Mouse (Mus musculus): ENCODE results near the gene Nucb1.

The Nucb1 gene

GRCm38 (mm10) chr7:45456721-45457203, 53.4 kb downstream of the Nucb1 start:
- ChIA-PET CTCF (interaction anchor here (0.6 to 1.5 kb wide), 20 partner anchors 9 to 261 kb away, joined by 3 to 13 read pairs (median 4); partner anchors contain the start of genes Gys1 (in 2 of the 4), Ruvbl2 (in 2 of the 4) and Sphk2 (in 1 of the 4)), POLR2A (interaction anchor here (0.5 to 4.7 kb wide), 139 partner anchors 8 to 1103 kb away, joined by 3 to 102 read pairs (median 4); partner anchors contain the start of genes Bax (in 3 of the 4), Gys1 (in 3 of the 4), Ntf5 (in 3 of the 4) and Ruvbl2 (in 3 of the 4))

DNA sequence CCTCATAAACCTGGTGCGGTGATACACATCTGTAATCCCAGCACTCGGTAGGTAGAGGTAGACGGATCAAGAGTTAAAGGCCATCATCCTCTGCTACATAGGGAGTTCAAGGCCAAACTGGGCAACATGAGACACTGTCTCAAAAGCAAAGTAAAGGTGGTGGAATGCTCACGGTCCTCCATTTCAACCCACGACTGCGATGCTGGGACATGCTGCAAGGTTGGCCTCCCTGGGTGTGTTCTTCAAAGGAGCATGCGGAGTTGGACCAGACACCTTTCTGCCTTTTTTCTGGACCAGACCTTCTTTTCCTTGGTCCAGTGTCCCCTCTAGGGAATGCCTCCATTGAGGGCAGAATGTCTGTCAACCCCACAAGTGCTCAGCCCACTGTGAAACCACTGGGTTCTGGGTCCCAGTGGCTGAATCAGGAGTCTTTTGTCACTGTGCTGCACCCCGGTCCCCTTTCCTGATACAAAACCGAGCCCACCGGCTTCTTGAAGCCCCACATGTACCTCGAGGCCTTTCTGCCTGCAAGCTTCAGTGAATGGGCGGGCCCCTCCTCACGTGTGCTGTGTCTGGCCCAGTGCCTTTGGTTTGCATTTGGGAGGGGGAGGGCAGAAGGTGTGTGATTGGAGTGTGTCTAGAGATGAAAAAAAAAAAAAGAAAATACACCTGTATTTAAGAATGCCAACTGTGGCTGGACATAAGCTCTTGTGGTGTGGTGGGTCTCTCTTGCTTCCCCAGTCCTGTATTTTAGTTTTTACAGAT, 54.1 kb downstream of the Nucb1 start:
- CTCF ChIA-PET = interaction anchor here (0.6 to 1.5 kb wide), 23 partner anchors 8 to 262 kb away, joined by 3 to 13 read pairs (median 4); partner anchors contain the start of genes Gys1 (in 2 of the 4), Ruvbl2 (in 2 of the 4) and Sphk2 (in 1 of the 4)
- POLR2A ChIA-PET = interaction anchor here (0.5 to 4.7 kb wide), 142 partner anchors 7 to 1102 kb away, joined by 3 to 102 read pairs (median 4); partner anchors contain the start of genes Bax (in 3 of the 4), Gys1 (in 3 of the 4), Ntf5 (in 3 of the 4) and Ruvbl2 (in 3 of the 4)

DNA sequence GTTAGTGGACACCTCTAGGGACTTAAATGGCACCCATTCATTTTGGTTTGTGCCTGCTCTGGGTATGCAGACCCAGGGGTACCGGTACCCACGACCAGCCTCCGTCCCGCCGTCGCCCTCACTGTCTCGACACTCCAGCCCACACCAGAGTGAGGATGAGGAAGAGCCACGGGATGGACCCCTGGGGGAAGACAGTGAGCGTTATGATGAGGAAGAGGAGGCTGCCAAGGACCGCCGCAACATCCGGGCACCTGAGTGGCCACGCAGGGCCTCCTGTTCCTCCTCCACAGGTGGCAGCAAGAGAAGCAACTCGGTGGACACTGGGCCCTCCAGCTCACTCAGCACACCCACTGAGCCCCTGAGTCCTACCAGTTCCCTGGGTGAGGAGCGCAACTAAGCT, 55.2 kb downstream of the Nucb1 start:
- ChIA-PET POLR2A (interaction anchor here (0.5 to 4.6 kb wide), 23 partner anchors 10 to 134 kb away, joined by 3 to 63 read pairs (median 7); partner anchors contain the start of genes Bax (in 3 of the 4), Ruvbl2 (in 2 of the 4), Gys1 (in 1 of the 4) and Kcna7 (in 1 of the 4)), CTCF (interaction anchor here in 1 of 4 experiments (1.1 kb wide), 1 partner anchor 174 kb away, joined by 3 read pairs; no protein-coding TSS in a partner anchor)

GRCm38 (mm10) chr7:45451344-45451982, 58.7 kb downstream of the Nucb1 start:
- ChIA-PET POLR2A (interaction anchor here in 3 of 4 experiments (0.7 to 5.7 kb wide), 15 partner anchors 7 to 267 kb away, joined by 3 to 102 read pairs (median 4); partner anchors contain the start of genes Bax (in 2 of the 3), Ftl1 (in 2 of the 3), Kcna7 (in 1 of the 3) and Plekha4 (in 1 of the 3)), CTCF (interaction anchor here in 3 of 4 experiments (0.7 to 1.4 kb wide), 7 partner anchors 9 to 269 kb away, joined by 3 to 5 read pairs (median 3); partner anchors contain the start of genes Fam83e (in 1 of the 3) and Gys1 (in 1 of the 3))

DNA sequence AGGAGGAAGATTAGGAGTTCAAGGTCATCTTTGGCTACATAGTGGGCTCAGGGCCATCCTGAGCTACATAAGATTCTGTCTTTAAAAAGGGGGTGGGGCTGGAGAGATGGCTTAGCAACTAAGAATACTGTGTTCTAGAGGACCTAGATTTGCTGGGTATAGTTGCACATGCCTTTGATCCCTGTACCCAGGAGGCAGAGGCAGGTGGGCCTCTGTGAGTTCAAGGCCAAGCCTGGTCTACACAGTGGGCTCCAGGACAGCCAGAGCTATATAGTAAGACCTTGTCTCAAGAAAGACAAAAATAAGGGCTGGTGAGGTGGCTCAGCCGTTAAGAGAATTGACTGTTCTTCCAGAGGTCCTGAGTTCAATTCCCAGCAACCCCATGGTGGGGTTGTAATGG, 60.2 kb downstream of the Nucb1 start:
- POLR2A ChIA-PET = interaction anchor here (0.5 to 5.7 kb wide), 27 partner anchors 8 to 248 kb away, joined by 3 to 102 read pairs (median 5); partner anchors contain the start of genes Ftl1 (in 4 of the 4), Bax (in 2 of the 4), Gys1 (in 2 of the 4) and Ruvbl2 (in 2 of the 4)
- CTCF ChIA-PET = interaction anchor here in 3 of 4 experiments (0.6 to 3.9 kb wide), 13 partner anchors 11 to 233 kb away, joined by 3 to 44 read pairs (median 6); partner anchors contain the start of genes Gys1 (in 2 of the 3), Ruvbl2 (in 2 of the 3), Bax (in 1 of the 3) and Kcna7 (in 1 of the 3)

- ChIA-PET POLR2A (interaction anchor here (0.5 to 5.7 kb wide), 84 partner anchors 7 to 1627 kb away, joined by 3 to 102 read pairs (median 4); partner anchors contain the start of genes Ftl1 (in 4 of the 4), Bax (in 3 of the 4), Gys1 (in 3 of the 4) and Kcna7 (in 3 of the 4)), CTCF (interaction anchor here (0.6 to 3.9 kb wide), 71 partner anchors 9 to 353 kb away, joined by 3 to 44 read pairs (median 4); partner anchors contain the start of genes Gys1 (in 4 of the 4), Kcna7 (in 4 of the 4), Ruvbl2 (in 4 of the 4) and Ntf5 (in 2 of the 4))
Measured at GRCm38 (mm10) chr7:45447325-45447990, 62.7 kb downstream of the Nucb1 start.

GRCm38 (mm10) chr7:45446589-45446988, 63.6 kb downstream of the Nucb1 start:
- POLR2A ChIA-PET = interaction anchor here (0.5 to 5.7 kb wide), 16 partner anchors 10 to 273 kb away, joined by 3 to 102 read pairs (median 20); partner anchors contain the start of genes Bax (in 3 of the 4), Ftl1 (in 2 of the 4), Gys1 (in 2 of the 4) and Ruvbl2 (in 2 of the 4)
- CTCF ChIA-PET = interaction anchor here (0.6 to 3.9 kb wide), 22 partner anchors 9 to 181 kb away, joined by 3 to 44 read pairs (median 6); partner anchors contain the start of genes Kcna7 (in 3 of the 4), Ruvbl2 (in 3 of the 4), Gys1 (in 2 of the 4) and Bax (in 1 of the 4)

DNA sequence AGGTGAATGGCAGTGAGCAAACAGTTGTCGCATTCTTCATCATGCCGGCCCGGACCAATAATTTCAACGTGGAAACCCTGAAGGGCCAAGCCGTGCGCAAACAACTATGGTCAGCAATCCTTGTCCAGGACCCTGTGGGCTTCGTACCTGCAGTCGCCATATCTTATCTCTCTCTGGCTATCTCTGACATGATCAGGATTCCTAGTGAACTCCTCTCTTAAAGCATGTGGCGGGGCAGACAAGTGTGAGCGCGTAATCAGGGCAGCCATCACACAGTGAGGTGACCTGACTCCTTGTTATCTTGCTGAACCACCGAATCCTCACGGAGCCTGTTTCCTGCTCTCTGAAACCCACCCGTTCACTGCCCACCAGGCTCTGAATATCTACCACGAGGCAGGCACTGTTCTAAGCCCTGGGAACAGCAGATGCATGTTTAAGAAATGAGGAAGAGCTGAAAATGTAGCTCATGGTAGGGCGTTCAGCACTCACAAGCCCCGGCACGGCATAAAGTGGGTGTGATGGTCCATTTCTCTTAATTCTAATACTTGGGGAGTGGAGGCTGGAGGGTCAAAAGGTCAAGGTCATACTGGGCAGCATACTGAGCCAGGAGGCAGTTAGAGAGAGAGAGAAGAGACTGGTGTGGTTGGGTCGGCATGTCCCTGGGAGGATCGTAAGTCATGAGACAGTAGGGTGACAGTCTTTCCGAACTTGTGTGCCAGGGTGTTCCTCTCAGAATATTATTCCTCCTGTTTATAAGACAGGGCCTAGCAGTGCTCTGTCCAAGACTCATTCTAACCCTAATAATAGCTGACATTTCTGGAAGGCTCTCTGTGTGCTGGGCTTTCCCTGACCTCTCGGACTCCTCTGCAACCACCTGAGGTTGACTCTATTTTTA, 66.4 kb downstream of the Nucb1 start:
- POLR2A ChIA-PET = interaction anchor here in 3 of 4 experiments (0.6 to 3.4 kb wide), 14 partner anchors 9 to 228 kb away, joined by 3 to 18 read pairs (median 4); partner anchors contain the start of genes Ftl1 (in 3 of the 3), Gys1 (in 2 of the 3), Kcna7 (in 1 of the 3) and Tead2 (in 1 of the 3)

More for the DNA sequence above, 66.4 kb downstream of the Nucb1 start:
- CTCF ChIA-PET = interaction anchor here in 3 of 4 experiments (0.5 to 2.2 kb wide), 3 partner anchors 9 to 143 kb away, joined by 3 to 12 read pairs (median 4); partner anchors contain the start of gene Gys1 (in 2 of the 3)

Measured in embryonic stem cell, embryonic (primary cell).